Mouse (Mus musculus): ENCODE data around the gene Depdc7. TPM values are rescaled to one million over a fixed set of nuclear protein-coding genes. Genes with fewer than 3 reads are reported as not detected.

Gene Depdc7
- polyA plus RNA-seq, 1 experiment from 2014 or later: 5.1 TPM

- peak; percentile 57; the same call in 1 of the 2 replicates for ATAC-seq
- Histone ChIP-seq H3K9me3 (replicated peaks) (no peaks in the 10 kb centered on the region), H3K4me1 (peaks cover 34% of the 10 kb centered on the region), H3K27ac (no peak overlapping the region), H3K9ac (peak overlapping the region; percentile 48; the same call in 1 of the 2 replicates), H3K4me3 (0 out of 2 replicates have a peak overlapping the region, but pooled peaks have one; percentile 58), H3K36me3 (ENCODE audit: poor library complexity, severe bottlenecking) (no peaks in the 10 kb centered on the region), H3K4me2 (peak overlapping the region; percentile 98), H3K27me3 (peaks cover 28% of the 10 kb centered on the region; the same call in 1 of the 2 replicates)
- WGBS: 15% methylated on average over 7 of the region's 7 CpGs
These were observed 1.5 kb downstream of the Depdc7 start for GRCm38 (mm10) chr2:104741015-104741758.

- WGBS: 51% methylated on average over 7 of the region's 7 CpGs
- no peak overlapping the region for H3K4me3 ChIP-seq
- peaks cover 36% of the 10 kb centered on the region for H3K4me1 ChIP-seq
- H3K27me3 ChIP-seq: peaks cover 28% of the 10 kb centered on the region; the same call in 1 of the 2 replicates
- H3K4me2 ChIP-seq: peak overlapping the region; percentile 98
- no peaks in the 10 kb centered on the region for H3K9me3 ChIP-seq (replicated peaks)
- H3K9ac ChIP-seq: no peak overlapping the region
- H3K36me3 ChIP-seq (ENCODE audit: poor library complexity, severe bottlenecking): no peaks in the 10 kb centered on the region
- H3K27ac ChIP-seq: no peak overlapping the region
- ATAC-seq: no peak
These were observed 2.3 kb downstream of the Depdc7 start for GRCm38 (mm10) chr2:104740248-104740949.

GRCm38 (mm10) chr2:104739691-104740090 is 3.0 kb downstream of the Depdc7 start:
- Histone ChIP-seq H3K36me3 (ENCODE audit: poor library complexity, severe bottlenecking) (no peaks in the 10 kb centered on the region), H3K27ac (no peak overlapping the region), H3K9me3 (replicated peaks) (no peaks in the 10 kb centered on the region), H3K4me1 (peaks cover 36% of the 10 kb centered on the region), H3K9ac (no peak overlapping the region), H3K4me2 (no peak overlapping the region), H3K4me3 (no peak overlapping the region), H3K27me3 (peaks cover 28% of the 10 kb centered on the region; the same call in 1 of the 2 replicates)
- ATAC-seq: no peak
- WGBS: 94% methylated on average over 2 of the region's 2 CpGs

GRCm38 (mm10) chr2:104736241-104736640 is 6.4 kb downstream of the Depdc7 start:
- Histone ChIP-seq H3K9ac (no peak overlapping the region), H3K4me3 (no peak overlapping the region), H3K36me3 (ENCODE audit: poor library complexity, severe bottlenecking) (no peaks in the 10 kb centered on the region), H3K9me3 (replicated peaks) (no peaks in the 10 kb centered on the region), H3K27ac (no peak overlapping the region), H3K4me2 (no peak overlapping the region), H3K4me1 (peaks cover 23% of the 10 kb centered on the region), H3K27me3 (peaks cover 13% of the 10 kb centered on the region; the same call in 1 of the 2 replicates)
- ATAC-seq: no peak
- WGBS: 63% methylated on average over 7 of the region's 7 CpGs

- Histone ChIP-seq H3K27ac (no peak overlapping the region), H3K9ac (no peak overlapping the region), H3K27me3 (no peaks in the 10 kb centered on the region), H3K4me3 (no peak overlapping the region), H3K9me3 (replicated peaks) (no peaks in the 10 kb centered on the region), H3K4me1 (peaks cover 12% of the 10 kb centered on the region), H3K36me3 (ENCODE audit: poor library complexity, severe bottlenecking) (no peaks in the 10 kb centered on the region), H3K4me2 (no peak overlapping the region)
- 54% methylated on average over 7 of the region's 7 CpGs for WGBS
- ATAC-seq: no peak
These were observed 10.0 kb downstream of the Depdc7 start for GRCm38 (mm10) chr2:104732562-104733256.

GRCm38 (mm10) chr2:104732033-104732444 is 10.6 kb downstream of the Depdc7 start:
- Histone ChIP-seq H3K4me3 (no peak overlapping the region), H3K4me1 (peaks cover 12% of the 10 kb centered on the region), H3K27ac (no peak overlapping the region), H3K9ac (no peak overlapping the region), H3K27me3 (no peaks in the 10 kb centered on the region), H3K4me2 (no peak overlapping the region), H3K9me3 (replicated peaks) (no peaks in the 10 kb centered on the region), H3K36me3 (ENCODE audit: poor library complexity, severe bottlenecking) (no peaks in the 10 kb centered on the region)
- 89% methylated on average over 9 of the region's 9 CpGs for WGBS
- ATAC-seq: no peak

GRCm38 (mm10) chr2:104727369-104727768 is 15.3 kb downstream of the Depdc7 start:
- ATAC-seq: no peak
- no peaks in the 10 kb centered on the region for H3K36me3 ChIP-seq (ENCODE audit: poor library complexity, severe bottlenecking)
- no peaks in the 10 kb centered on the region for H3K9me3 ChIP-seq (replicated peaks)
- H3K27ac ChIP-seq: no peak overlapping the region
- no peaks in the 10 kb centered on the region for H3K27me3 ChIP-seq
- no peak overlapping the region for H3K4me3 ChIP-seq
- no peak overlapping the region for H3K9ac ChIP-seq
- no peaks in the 10 kb centered on the region for H3K4me1 ChIP-seq
- WGBS: 48% methylated on average over 1 of the region's 1 CpGs
- no peak overlapping the region for H3K4me2 ChIP-seq

- no peak overlapping the region for H3K9ac ChIP-seq
- H3K4me2 ChIP-seq: no peak overlapping the region
- H3K27me3 ChIP-seq: no peaks in the 10 kb centered on the region
- no peaks in the 10 kb centered on the region for H3K9me3 ChIP-seq (replicated peaks)
- H3K4me3 ChIP-seq: no peak overlapping the region
- H3K4me1 ChIP-seq: no peaks in the 10 kb centered on the region
- no peak overlapping the region for H3K27ac ChIP-seq
- no peaks in the 10 kb centered on the region for H3K36me3 ChIP-seq (ENCODE audit: poor library complexity, severe bottlenecking)
- 80% methylated on average over 3 of the region's 3 CpGs for WGBS
- ATAC-seq: no peak
These were observed 20.7 kb downstream of the Depdc7 start for GRCm38 (mm10) chr2:104722021-104722420.

GRCm38 (mm10) chr2:104717827-104718226 is 24.9 kb downstream of the Depdc7 start:
- Histone ChIP-seq H3K36me3 (ENCODE audit: poor library complexity, severe bottlenecking) (no peaks in the 10 kb centered on the region), H3K27me3 (no peaks in the 10 kb centered on the region), H3K27ac (no peak overlapping the region), H3K9me3 (replicated peaks) (no peaks in the 10 kb centered on the region), H3K4me1 (peaks cover 7% of the 10 kb centered on the region; the same call in 1 of the 2 replicates), H3K4me3 (no peak overlapping the region), H3K9ac (no peak overlapping the region), H3K4me2 (no peak overlapping the region)
- no peak for ATAC-seq
- 86% methylated on average over 4 of the region's 4 CpGs for WGBS

- Histone ChIP-seq H3K27me3 (no peaks in the 10 kb centered on the region), H3K36me3 (ENCODE audit: poor library complexity, severe bottlenecking) (no peaks in the 10 kb centered on the region), H3K9me3 (replicated peaks) (no peaks in the 10 kb centered on the region), H3K4me3 (no peak overlapping the region), H3K4me1 (peaks cover 12% of the 10 kb centered on the region; the same call in 1 of the 2 replicates), H3K27ac (no peak overlapping the region), H3K4me2 (no peak overlapping the region), H3K9ac (no peak overlapping the region)
- no peak for ATAC-seq
- WGBS: 92% methylated on average over 2 of the region's 2 CpGs
These were observed 25.4 kb downstream of the Depdc7 start for GRCm38 (mm10) chr2:104717231-104717735.

- Histone ChIP-seq H3K9me3 (replicated peaks) (no peaks in the 10 kb centered on the region), H3K36me3 (ENCODE audit: poor library complexity, severe bottlenecking) (no peaks in the 10 kb centered on the region), H3K4me3 (no peak within 1 kb of the TSS), H3K27ac (no peak within 1 kb of the TSS), H3K4me1 (peaks cover 13% of the 10 kb centered on the region; the same call in 1 of the 2 replicates), H3K9ac (no peak within 1 kb of the TSS), H3K4me2 (no peak within 1 kb of the TSS), H3K27me3 (no peaks in the 10 kb centered on the region)
- no peak for ATAC-seq
- 89% methylated on average over 4 of the region's 4 CpGs for WGBS
These were observed 26.4 kb downstream of the Depdc7 start, which contains the start of gene Pin1rt1 for GRCm38 (mm10) chr2:104716279-104716678. Pin1rt1 (minus strand) TSS chr2:104716379.

All from forebrain, embryonic 13.5 days (tissue).